Mouse (Mus musculus) stomach, postnatal 0 days (tissue): ENCODE measurements around the gene Rasgef1b. TPM values are rescaled to one million over a fixed set of nuclear protein-coding genes. Genes with fewer than 3 reads are reported as not detected.

Source experiments
- ATAC-seq: fragments of 200-750 bp; cut with Nextera tagmentation; 2 replicates; pipeline ENCODE4 v1.8.0; 2017; ENCODE audit not compliant: low FRiP score, low TSS enrichment
- DNase-seq: peaks from one replicate; pipeline ENCODE4 v3.0.0-alpha.2; 2016; ENCODE audit warnings: low spot score
- H3K27ac ChIP-seq: fragments of 300-500 bp; sonication (generic); replicated peaks from 2 replicates; pipeline ENCODE4 v1.5.1; 2014; ENCODE audit warnings: mild to moderate bottlenecking, control low read depth
- H3K27me3 ChIP-seq: fragments of 300-500 bp; sonication (generic); 2 replicates; pipeline ENCODE4 v1.6.1; 2014; ENCODE audit warnings: low read length; ENCODE audit not compliant: control insufficient read depth, insufficient read depth
- H3K36me3 ChIP-seq: fragments of 300-500 bp; sonication (generic); 2 replicates; pipeline ENCODE4 v1.6.1; 2014; ENCODE audit warnings: low read length, mixed read lengths; ENCODE audit not compliant: control insufficient read depth, insufficient read depth
- H3K4me1 ChIP-seq: fragments of 300-500 bp; sonication (generic); replicated peaks from 2 replicates; pipeline ENCODE4 v1.6.1; 2014; ENCODE audit warnings: antibody characterized with exemption; ENCODE audit not compliant: control insufficient read depth, insufficient read depth
- H3K4me2 ChIP-seq: fragments of 300-500 bp; sonication (generic); replicated peaks from 2 replicates; pipeline ENCODE4 v1.6.1; 2014; ENCODE audit warnings: low read depth, mild to moderate bottlenecking, control low read depth, moderate library complexity
- H3K4me3 ChIP-seq: fragments of 300-500 bp; sonication (generic); 2 replicates; pipeline ENCODE4 v1.5.1; 2014; ENCODE audit warnings: low read depth, low read length, control low read depth
- H3K9ac ChIP-seq: fragments of 300-500 bp; sonication (generic); 2 replicates; pipeline ENCODE4 v1.6.1; 2014; ENCODE audit warnings: mild to moderate bottlenecking, low read length, control low read depth, mixed read lengths
- H3K9me3 ChIP-seq: fragments of 300-500 bp; sonication (generic); 2 replicates; pipeline ENCODE4 v1.6.1; 2016; ENCODE audit warnings: low read length; ENCODE audit not compliant: control insufficient read depth
- CTCF ChIP-seq: IDR thresholded peaks from 2 replicates; pipeline ENCODE4 v1.5.1; 2016; ENCODE audit warnings: antibody characterized with exemption, low read depth, mild to moderate bottlenecking, moderate library complexity
- EP300 ChIP-seq: optimal IDR thresholded peaks from 2 replicates; pipeline ENCODE3; 2016; ENCODE audit warnings: antibody characterized with exemption
- WGBS: fragments of 180-500 bp; shearing (Covaris S2); extraction: QIAGEN DNeasy Blood & Tissue Kit; methylation state at CpG from one replicate; pipeline ENCODE4 v1.1.7; 2014; 5-methylcytosine and 5-hydroxymethylcytosine counted together
- polyA plus RNA-seq: library from polyadenylated mRNA; unstranded; fragments of >200 nt; fragmentation: Nextera tagmentation; extraction: Ambion mirVana; gene quantifications from 2 replicates; pipeline ENCODE4 v1.2.1, GENCODE M21; 2015

Gene Rasgef1b
- polyA plus RNA-seq, 1 experiment from 2014 or later: 37.4 TPM

DNA sequence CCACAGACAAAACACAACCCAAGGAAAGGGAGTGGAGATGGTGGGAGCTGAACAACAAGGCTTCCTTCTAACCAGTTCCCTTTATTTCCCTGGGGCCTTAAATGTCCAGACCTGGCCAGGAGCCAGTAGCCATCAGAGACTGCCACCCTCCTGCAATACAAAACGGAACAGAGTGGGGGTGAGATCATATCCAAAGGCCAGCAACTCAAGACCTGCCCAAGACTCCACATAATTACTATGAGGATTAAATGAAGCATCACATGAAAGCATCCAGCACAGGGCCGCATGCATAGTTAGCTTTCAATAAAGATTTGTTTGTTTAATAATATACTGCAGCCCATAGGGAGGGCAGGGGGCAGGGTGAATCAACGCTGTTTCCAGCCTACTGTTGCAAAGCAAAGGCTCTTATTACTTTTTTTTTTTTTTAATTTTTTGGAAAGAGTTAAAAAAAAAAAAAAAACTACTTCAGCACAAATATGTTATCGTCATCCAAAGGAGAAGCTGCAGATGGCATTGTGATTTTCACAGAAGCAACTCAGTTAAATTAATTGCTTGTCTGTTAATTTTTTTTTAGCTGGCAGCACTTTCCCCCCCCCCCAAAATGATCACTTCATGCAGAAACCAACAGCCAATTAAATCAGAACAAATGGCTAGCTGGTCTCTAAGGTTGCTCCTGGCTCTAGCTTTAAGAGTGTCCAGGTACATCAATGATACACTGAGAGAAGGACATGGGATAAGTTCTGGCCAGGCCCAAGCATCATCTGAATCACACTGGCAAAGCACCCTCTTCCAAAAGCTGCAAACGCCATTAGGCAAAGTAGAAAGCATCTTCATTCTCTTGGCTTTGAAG is 241.6 kb downstream of the Rasgef1b start:
- TF ChIP-seq EP300 (no peak), CTCF (no peak)
- H3K9ac ChIP-seq: no peak overlapping the region
- no peaks in the 10 kb centered on the region for H3K27me3 ChIP-seq
- ATAC-seq: no peak
- no peak overlapping the region for H3K27ac ChIP-seq
- WGBS: 52% methylated on average over 5 of the region's 5 CpGs
- no peaks in the 10 kb centered on the region for H3K4me1 ChIP-seq
- no peak overlapping the region for H3K4me3 ChIP-seq
- no peak overlapping the region for H3K4me2 ChIP-seq
- no peaks in the 10 kb centered on the region for H3K36me3 ChIP-seq
- DNase-seq: no peak
- no peaks in the 10 kb centered on the region for H3K9me3 ChIP-seq

DNA sequence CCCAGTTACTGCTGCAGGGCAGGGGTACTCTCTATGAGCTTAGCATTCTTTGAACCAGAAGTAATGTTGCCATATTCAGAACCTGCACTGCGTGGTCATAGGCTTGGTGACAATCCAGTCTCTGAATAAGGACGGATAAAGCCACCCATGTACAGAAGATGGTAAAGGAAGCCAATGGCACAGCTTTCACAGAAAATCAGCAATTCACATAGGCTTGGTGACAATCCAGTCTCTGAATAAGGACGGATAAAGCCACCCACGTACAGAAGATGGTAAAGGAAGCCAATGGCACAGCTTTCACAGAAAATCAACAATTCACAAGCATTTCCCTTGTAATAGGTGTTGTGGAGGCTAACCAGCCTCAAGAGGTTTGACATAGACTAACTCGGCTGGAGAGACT is 245.7 kb downstream of the Rasgef1b start:
- Histone ChIP-seq H3K4me2 (no peak overlapping the region), H3K36me3 (no peaks in the 10 kb centered on the region), H3K4me1 (0 out of 2 replicates have a peak, but pooled peaks cover 7% of the 10 kb centered on the region), H3K27me3 (no peaks in the 10 kb centered on the region), H3K9ac (no peak overlapping the region), H3K4me3 (no peak overlapping the region), H3K9me3 (no peaks in the 10 kb centered on the region), H3K27ac (no peak overlapping the region)
- DNase-seq: no peak
- ATAC-seq: no peak
- TF ChIP-seq CTCF (no peak), EP300 (no peak)
- 89% methylated on average over 5 of the region's 5 CpGs for WGBS

DNA sequence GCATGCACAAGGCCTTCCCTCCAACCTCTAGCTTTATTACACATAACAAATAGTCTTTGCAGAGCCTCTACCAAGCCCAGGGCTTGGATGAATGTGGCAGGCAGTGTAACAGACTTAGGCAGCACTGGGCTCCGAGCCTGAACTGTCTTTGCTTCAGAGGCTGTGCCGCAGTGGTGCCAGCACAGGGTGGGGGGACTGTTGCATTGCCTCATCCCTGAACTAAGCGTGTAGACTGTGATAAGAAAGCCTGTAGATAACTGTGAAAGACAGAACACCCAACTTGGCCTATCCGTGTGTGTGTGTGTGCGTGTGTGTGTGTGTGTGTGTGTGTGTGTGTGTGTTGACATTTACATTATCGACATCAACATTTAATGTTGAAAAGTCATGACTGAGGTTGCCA is 246.3 kb downstream of the Rasgef1b start:
- TF ChIP-seq EP300 (no peak), CTCF (no peak)
- no peak overlapping the region for H3K27ac ChIP-seq
- no peaks in the 10 kb centered on the region for H3K36me3 ChIP-seq
- DNase-seq (no peak), ATAC-seq (no peak)
- H3K9ac ChIP-seq: no peak overlapping the region
- H3K27me3 ChIP-seq: no peaks in the 10 kb centered on the region
- H3K9me3 ChIP-seq: no peaks in the 10 kb centered on the region
- H3K4me1 ChIP-seq: 0 out of 2 replicates have a peak, but pooled peaks cover 7% of the 10 kb centered on the region
- no peak overlapping the region for H3K4me3 ChIP-seq
- no peak overlapping the region for H3K4me2 ChIP-seq
- 85% methylated on average over 6 of the region's 6 CpGs for whole genome bisulfite sequencing

DNA sequence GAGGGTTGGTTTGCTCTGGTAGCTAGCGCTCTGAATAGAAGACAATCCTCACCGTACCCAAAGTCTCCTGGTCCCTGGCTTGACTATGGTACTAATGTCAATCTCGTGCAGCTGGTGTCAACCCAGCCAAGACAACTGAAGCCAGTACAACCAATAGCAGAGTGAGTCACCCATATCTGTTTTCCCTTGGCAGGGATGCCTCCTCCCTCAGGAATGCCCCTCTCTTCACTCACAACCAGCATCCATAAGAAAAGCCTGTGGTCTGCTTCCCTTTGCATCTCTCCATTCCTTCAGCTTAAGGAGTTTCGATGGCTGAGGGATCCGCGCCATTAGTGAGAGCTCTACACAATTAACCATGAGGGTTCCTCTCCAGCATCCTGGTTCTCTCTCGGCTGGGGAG is 246.8 kb downstream of the Rasgef1b start:
- no peak overlapping the region for H3K9ac ChIP-seq
- 93% methylated on average over 7 of the region's 7 CpGs for WGBS
- no peak overlapping the region for H3K4me2 ChIP-seq
- no peak overlapping the region for H3K27ac ChIP-seq
- H3K4me1 ChIP-seq: 0 out of 2 replicates have a peak, but pooled peaks cover 7% of the 10 kb centered on the region
- no peaks in the 10 kb centered on the region for H3K9me3 ChIP-seq
- no peak for TF ChIP-seq EP300
- no peak for TF ChIP-seq CTCF
- no peaks in the 10 kb centered on the region for H3K36me3 ChIP-seq
- no peaks in the 10 kb centered on the region for H3K27me3 ChIP-seq
- DNase-seq (no peak), ATAC-seq (no peak)
- H3K4me3 ChIP-seq: no peak overlapping the region

DNA sequence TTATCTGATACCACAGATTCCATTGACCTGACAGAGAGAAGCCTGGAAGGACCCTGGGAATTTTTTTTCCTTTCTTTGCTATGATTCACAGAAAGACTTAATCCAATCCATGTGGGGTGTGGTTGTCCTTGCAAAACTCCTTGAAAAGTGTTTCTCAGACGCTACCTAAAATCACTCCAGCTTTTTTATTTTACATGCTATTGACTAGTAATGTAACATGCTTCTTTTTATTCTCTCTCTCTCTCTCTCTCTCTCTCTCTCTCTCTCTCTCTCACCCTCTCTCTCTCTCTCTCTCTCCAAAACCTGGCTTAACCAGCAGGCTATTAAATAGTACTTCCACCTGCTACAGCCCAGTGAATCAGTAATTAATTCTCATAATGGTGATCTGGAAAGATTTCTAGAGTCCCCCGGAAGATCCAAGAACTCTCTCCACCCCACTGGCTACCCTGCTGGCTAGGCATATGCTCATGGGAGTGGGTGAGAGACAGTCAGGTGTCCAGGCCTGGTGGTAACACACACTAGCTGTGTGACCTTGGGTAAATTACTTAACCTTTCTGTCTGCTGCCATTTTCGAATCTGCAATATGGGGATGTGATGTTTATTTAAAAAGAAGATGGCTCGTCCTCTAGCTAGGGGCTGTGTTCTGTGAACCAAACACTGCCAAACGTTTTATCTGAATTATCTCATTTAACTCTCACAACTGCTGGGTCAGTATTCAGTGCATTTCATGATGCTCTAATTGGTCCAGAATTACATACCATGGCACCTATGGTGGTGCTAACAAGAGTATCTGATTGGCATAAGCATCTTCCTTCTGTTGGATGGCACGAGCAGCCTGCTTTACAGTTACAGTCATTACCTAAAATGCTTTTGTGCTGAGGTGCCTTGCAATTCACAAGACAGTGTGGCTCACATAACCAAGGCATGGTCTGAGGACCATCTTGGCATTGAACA is 248.5 kb downstream of the Rasgef1b start:
- Histone ChIP-seq H3K27ac (peak overlapping the region; percentile 74), H3K4me2 (peak overlapping the region; percentile 49; the same call in 1 of the 2 replicates), H3K9me3 (no peaks in the 10 kb centered on the region), H3K4me1 (0 out of 2 replicates have a peak, but pooled peaks cover 7% of the 10 kb centered on the region), H3K27me3 (no peaks in the 10 kb centered on the region), H3K4me3 (no peak overlapping the region), H3K9ac (no peak overlapping the region), H3K36me3 (no peaks in the 10 kb centered on the region)
- ATAC-seq (no peak), DNase-seq (no peak)
- WGBS: 57% methylated on average over 6 of the region's 6 CpGs
- TF ChIP-seq CTCF: no peak
- TF ChIP-seq EP300: no peak
